Mouse (Mus musculus) thymus, adult 2 months (tissue): Measurements from ENCODE around the gene Tlk1.

Source experiments
- CTCF ChIP-seq: fragments of 200-500 bp; IDR thresholded peaks from 2 replicates; pipeline ENCODE4 v1.5.1; 2012; ENCODE audit warnings: mild to moderate bottlenecking, control low read depth, low read length, moderate library complexity, borderline replicate concordance; ENCODE audit not compliant: control insufficient read depth, poor library complexity, insufficient read depth; ENCODE audit errors: extremely low read depth
- POLR2A ChIP-seq: fragments of 200-500 bp; IDR thresholded peaks from 2 replicates; pipeline ENCODE4 v1.6.1; 2012; ENCODE audit warnings: mild to moderate bottlenecking, low read length, control low read depth, moderate library complexity; ENCODE audit not compliant: control insufficient read depth, poor library complexity, insufficient read depth; ENCODE audit errors: extremely low read depth

- TF ChIP-seq CTCF (no peak), POLR2A (no peak)
Observed at GRCm38 (mm10) chr2:70862881-70863280, 37.4 kb upstream of the Tlk1 start.
